Mouse (Mus musculus): ENCODE results near the gene Tmem179. TPM values are rescaled to one million over a fixed set of nuclear protein-coding genes. Genes with fewer than 3 reads are reported as not detected.
A peak's percentile ranks its signal among the peaks of the same experiment; 100 is the strongest.

Tmem179 gene
- total RNA-seq, 2 experiments from 2014 or later: 112 to 121 TPM

GRCm38 (mm10) chr12:112463209-112463608, 53.3 kb downstream of the Tmem179 start:
- DNase-seq: no peak

- no peak for DNase-seq
Measured at GRCm38 (mm10) chr12:112462423-112462822, 54.1 kb downstream of the Tmem179 start.

GRCm38 (mm10) chr12:112457839-112458238, 58.7 kb downstream of the Tmem179 start:
- peak; percentile 72 to 80 for DNase-seq

GRCm38 (mm10) chr12:112456144-112456713, 60.3 kb downstream of the Tmem179 start:
- no peak for DNase-seq

- DNase-seq: no peak
Measured at GRCm38 (mm10) chr12:112451826-112452225, 64.7 kb downstream of the Tmem179 start.

- no peak for DNase-seq
Measured at GRCm38 (mm10) chr12:112451381-112451780, 65.2 kb downstream of the Tmem179 start.

GRCm38 (mm10) chr12:112450883-112451282, 65.7 kb downstream of the Tmem179 start:
- DNase-seq: no peak

Other genes with a start within 250 kb of the Tmem179 start
- under 1 TPM in 1 of 2 experiments, not detected in 1; 0.20 TPM for gene A530016L24Rik, start 27.3 kb downstream of the Tmem179 start, total RNA-seq (2021)
- gene Inf2, start 72.0 kb upstream of the Tmem179 start, total RNA-seq (2021): 100 to 1,000 TPM; 127 to 142 TPM
- 10 to 100 TPM; 11.9 to 12.6 TPM for gene Adssl1, start 103.3 kb upstream of the Tmem179 start, total RNA-seq (2021)
- gene Siva1, start 127.9 kb upstream of the Tmem179 start, total RNA-seq (2021): 10 to 100 TPM; 20.2 to 24.0 TPM
- 100 to 1,000 TPM; 145 to 156 TPM for gene Akt1, start 158.1 kb upstream of the Tmem179 start, total RNA-seq (2021)
- under 1 TPM; 0.37 to 0.38 TPM for gene Zbtb42, start 162.1 kb upstream of the Tmem179 start, total RNA-seq (2021)
- 100 to 1,000 TPM; 171 to 189 TPM for gene Cep170b, start 203.7 kb upstream of the Tmem179 start, total RNA-seq (2021)
- gene Pld4, start 243.9 kb upstream of the Tmem179 start, total RNA-seq (2021): 1 to 10 TPM; 8.7 to 9.4 TPM

Data from layer of hippocampus, postnatal 36 days (tissue).